Mouse (Mus musculus) intestine, postnatal 0 days (tissue): ENCODE measurements around the gene Ipcef1. TPM values are rescaled to one million over a fixed set of nuclear protein-coding genes. Genes with fewer than 3 reads are reported as not detected.
A peak's percentile ranks its signal among the peaks of the same experiment; 100 is the strongest.

Experiments used
- ATAC-seq: fragments of 200-750 bp; cut with Nextera tagmentation; 2 replicates; pipeline ENCODE4 v1.8.0; 2017; ENCODE audit warnings: mild to moderate bottlenecking, moderate TSS enrichment, moderate library complexity
- H3K27ac ChIP-seq: fragments of 300-500 bp; sonication (generic); 2 replicates; pipeline ENCODE4 v1.5.1; 2014; ENCODE audit warnings: mild to moderate bottlenecking, low read depth, low read length, moderate library complexity
- H3K27me3 ChIP-seq: fragments of 300-500 bp; sonication (generic); replicated peaks from 2 replicates; pipeline ENCODE4 v1.6.1; 2014; ENCODE audit warnings: low read length, mixed read lengths; ENCODE audit not compliant: control insufficient read depth, insufficient read depth
- H3K36me3 ChIP-seq: fragments of 300-500 bp; sonication (generic); 2 replicates; pipeline ENCODE4 v1.6.1; 2014; ENCODE audit warnings: mild to moderate bottlenecking, moderate library complexity; ENCODE audit not compliant: control insufficient read depth, insufficient read depth
- H3K4me1 ChIP-seq: fragments of 300-500 bp; sonication (generic); replicated peaks from 2 replicates; pipeline ENCODE4 v1.6.1; 2014; ENCODE audit warnings: antibody characterized with exemption, low read length, mixed read lengths; ENCODE audit not compliant: control insufficient read depth, insufficient read depth
- H3K4me2 ChIP-seq: fragments of 300-500 bp; sonication (generic); replicated peaks from 2 replicates; pipeline ENCODE4 v1.6.1; 2014; ENCODE audit warnings: low read depth, mild to moderate bottlenecking, moderate library complexity
- H3K4me3 ChIP-seq: fragments of 300-500 bp; sonication (generic); 2 replicates; pipeline ENCODE4 v1.5.1; 2014; ENCODE audit warnings: low read depth, low read length
- H3K9ac ChIP-seq: fragments of 300-500 bp; sonication (generic); 2 replicates; pipeline ENCODE4 v1.6.1; 2014; ENCODE audit warnings: mild to moderate bottlenecking, low read depth, low read length
- H3K9me3 ChIP-seq: fragments of 300-500 bp; sonication (generic); 2 replicates; pipeline ENCODE4 v1.6.1; 2016; ENCODE audit warnings: mixed run types; ENCODE audit not compliant: control insufficient read depth
- CTCF ChIP-seq: sonication (generic); IDR thresholded peaks from 2 replicates; pipeline ENCODE4 v1.5.1; 2016; ENCODE audit warnings: low read depth, mild to moderate bottlenecking, control low read depth, antibody characterized with exemption, moderate library complexity
- WGBS: fragments of 180-500 bp; shearing (Covaris S2); extraction: QIAGEN DNeasy Blood & Tissue Kit; methylation state at CpG from one replicate; pipeline ENCODE4 v1.1.7; 2014; 5-methylcytosine and 5-hydroxymethylcytosine counted together
- polyA plus RNA-seq: library from polyadenylated mRNA; unstranded; fragments of >200 nt; fragmentation: Nextera tagmentation; extraction: Ambion mirVana; gene quantifications from 2 replicates; pipeline ENCODE4 v1.2.1, GENCODE M21; 2015

The Ipcef1 gene
- polyA plus RNA-seq, 1 experiment from 2014 or later, result 0.12 TPM

- Histone ChIP-seq H3K9me3 (no peaks in the 10 kb centered on the region), H3K4me2 (no peak overlapping the region), H3K27ac (no peak overlapping the region), H3K4me1 (no peaks in the 10 kb centered on the region), H3K36me3 (no peaks in the 10 kb centered on the region), H3K9ac (no peak overlapping the region), H3K27me3 (no peaks in the 10 kb centered on the region), H3K4me3 (no peak overlapping the region)
- 86% methylated on average over 4 of the region's 4 CpGs for WGBS
- no peak for TF ChIP-seq CTCF
- no peak; the same call in 1 of the 2 replicates for ATAC-seq
These were observed 115.4 kb downstream of the Ipcef1 start for GRCm38 (mm10) chr10:6936671-6937425.

GRCm38 (mm10) chr10:6934776-6935175 is 117.5 kb downstream of the Ipcef1 start:
- 74% methylated on average over 3 of the region's 3 CpGs for WGBS
- ATAC-seq, result no peak
- no peak overlapping the region for H3K4me3 ChIP-seq

GRCm38 (mm10) chr10:6930889-6931288 is 121.4 kb downstream of the Ipcef1 start:
- H3K4me1 ChIP-seq, result no peaks in the 10 kb centered on the region
- no peak for ATAC-seq
- no peak for TF ChIP-seq CTCF
- no peaks in the 10 kb centered on the region for H3K27me3 ChIP-seq
- H3K36me3 ChIP-seq, result no peaks in the 10 kb centered on the region
- H3K4me2 ChIP-seq, result no peak overlapping the region
- H3K9me3 ChIP-seq, result no peaks in the 10 kb centered on the region
- no peak overlapping the region for H3K4me3 ChIP-seq
- WGBS, result 30% methylated on average over 2 of the region's 2 CpGs
- no peak overlapping the region for H3K27ac ChIP-seq
- H3K9ac ChIP-seq, result no peak overlapping the region

More at GRCm38 (mm10) chr10:6934776-6935175, 117.5 kb downstream of the Ipcef1 start:
- Histone ChIP-seq H3K4me1 (no peaks in the 10 kb centered on the region), H3K9me3 (no peaks in the 10 kb centered on the region), H3K27ac (no peak overlapping the region), H3K9ac (no peak overlapping the region), H3K36me3 (no peaks in the 10 kb centered on the region), H3K27me3 (no peaks in the 10 kb centered on the region), H3K4me2 (no peak overlapping the region)
- no peak for TF ChIP-seq CTCF

- no peak overlapping the region for H3K4me3 ChIP-seq
- no peak overlapping the region for H3K4me2 ChIP-seq
- no peaks in the 10 kb centered on the region for H3K4me1 ChIP-seq
- no peaks in the 10 kb centered on the region for H3K27me3 ChIP-seq
- H3K9me3 ChIP-seq, result no peaks in the 10 kb centered on the region
- H3K9ac ChIP-seq, result no peak overlapping the region
- no peaks in the 10 kb centered on the region for H3K36me3 ChIP-seq
- H3K27ac ChIP-seq, result no peak overlapping the region
- no peak for ATAC-seq
- whole genome bisulfite sequencing, result 85% methylated on average over 1 of the region's 1 CpGs
- no peak for TF ChIP-seq CTCF
These were observed 121.9 kb downstream of the Ipcef1 start for GRCm38 (mm10) chr10:6930398-6930797.

GRCm38 (mm10) chr10:6928905-6929304 is 123.4 kb downstream of the Ipcef1 start:
- no peak overlapping the region for H3K9ac ChIP-seq
- no peak overlapping the region for H3K27ac ChIP-seq
- H3K4me2 ChIP-seq, result no peak overlapping the region
- H3K36me3 ChIP-seq, result no peaks in the 10 kb centered on the region
- ATAC-seq, result peak; percentile 91
- WGBS, result 33% methylated on average over 1 of the region's 1 CpGs
- no peaks in the 10 kb centered on the region for H3K9me3 ChIP-seq
- no peaks in the 10 kb centered on the region for H3K4me1 ChIP-seq
- no peaks in the 10 kb centered on the region for H3K27me3 ChIP-seq
- H3K4me3 ChIP-seq, result no peak overlapping the region
- TF ChIP-seq CTCF, result peak; percentile 27

GRCm38 (mm10) chr10:6927600-6928223 is 124.6 kb downstream of the Ipcef1 start:
- WGBS, result 58% methylated on average over 4 of the region's 4 CpGs
- no peak for TF ChIP-seq CTCF
- H3K27ac ChIP-seq, result no peak overlapping the region
- ATAC-seq, result peak; percentile 55
- no peak overlapping the region for H3K9ac ChIP-seq
- H3K4me1 ChIP-seq, result no peaks in the 10 kb centered on the region
- H3K4me3 ChIP-seq, result no peak overlapping the region
- H3K27me3 ChIP-seq, result no peaks in the 10 kb centered on the region
- H3K9me3 ChIP-seq, result no peaks in the 10 kb centered on the region
- H3K4me2 ChIP-seq, result no peak overlapping the region
- H3K36me3 ChIP-seq, result no peaks in the 10 kb centered on the region
